Mouse (Mus musculus) liver, adult 2 months (tissue): ENCODE data around the gene Use1. TPM values are rescaled to one million over a fixed set of nuclear protein-coding genes. Genes with fewer than 3 reads are reported as not detected.

Experiments
- DNase-seq: peaks from one replicate; pipeline ENCODE4 v3.0.0-alpha.2; 2011; ENCODE audit warnings: low read depth, low spot score; ENCODE audit errors: extremely low read depth
- H3K27ac ChIP-seq: fragments of 200-500 bp; replicated peaks from 2 replicates; pipeline ENCODE4 v1.5.1; 2012; ENCODE audit warnings: low read depth, mild to moderate bottlenecking, control low read depth, inconsistent platforms, low read length; ENCODE audit not compliant: insufficient read depth
- H3K27me3 ChIP-seq: fragments of 200-500 bp; 2 replicates; pipeline ENCODE4 v1.6.1; 2012; ENCODE audit warnings: mild to moderate bottlenecking, moderate library complexity, low read length, inconsistent platforms; ENCODE audit not compliant: control insufficient read depth, insufficient read depth
- H3K36me3 ChIP-seq: fragments of 200-500 bp; 2 replicates; pipeline ENCODE4 v1.6.1; 2012; ENCODE audit warnings: low read length, inconsistent platforms; ENCODE audit not compliant: control insufficient read depth, insufficient read depth
- H3K4me1 ChIP-seq: fragments of 200-500 bp; 2 replicates; pipeline ENCODE4 v1.6.1; 2011; ENCODE audit warnings: low read length; ENCODE audit not compliant: control insufficient read depth, insufficient read depth
- H3K4me3 ChIP-seq: fragments of 200-500 bp; 2 replicates; pipeline ENCODE4 v1.5.1; 2011; ENCODE audit warnings: low read depth, mild to moderate bottlenecking, control low read depth, low read length, moderate library complexity; ENCODE audit not compliant: insufficient read depth
- H3K79me2 ChIP-seq: fragments of 200-500 bp; 2 replicates; pipeline ENCODE4 v1.6.1; 2012; ENCODE audit warnings: inconsistent platforms, mild to moderate bottlenecking, low read length, moderate library complexity; ENCODE audit not compliant: control insufficient read depth, insufficient read depth
- H3K9ac ChIP-seq: fragments of 200-500 bp; 2 replicates; pipeline ENCODE4 v1.6.1; 2012; ENCODE audit warnings: low read depth, mild to moderate bottlenecking, control low read depth, inconsistent platforms, low read length
- CTCF ChIP-seq: fragments of 200-500 bp; IDR thresholded peaks from 2 replicates; pipeline ENCODE4 v1.5.1; 2011; ENCODE audit warnings: low read depth, low read length, control low read depth
- POLR2A ChIP-seq: fragments of 200-500 bp; IDR thresholded peaks from 2 replicates; pipeline ENCODE4 v1.6.1; 2011; ENCODE audit warnings: low read length, control low read depth; ENCODE audit not compliant: insufficient read depth; ENCODE audit errors: extremely low read depth
- WGBS: fragments of 180-500 bp; shearing (Covaris S2); methylation state at CpG from one replicate; pipeline ENCODE4 v1.1.7; 2018; 5-methylcytosine and 5-hydroxymethylcytosine counted together
- polyA plus RNA-seq: library from polyadenylated mRNA; depleted of rRNA; stranded (reverse); fragments of >200 nt; gene quantifications from 2 replicates; pipeline ENCODE4 v1.2.3, GENCODE M21; 2012
- total RNA-seq: library from RNA; depleted of rRNA; stranded (reverse); fragments of >200 nt; gene quantifications from 2 replicates; pipeline ENCODE4 v1.2.3, GENCODE M21; 2014

Use1 gene
- total and polyA plus RNA-seq, 2 experiments: 69.9 to 82.2 TPM

GRCm38 (mm10) chr8:71368366-71368765 lies 1.7 kb downstream of the Use1 start:
- H3K9ac ChIP-seq: no peak overlapping the region
- TF ChIP-seq CTCF: no peak
- peaks cover 12% of the 10 kb centered on the region for H3K4me1 ChIP-seq
- no peaks in the 10 kb centered on the region for H3K27me3 ChIP-seq
- no peak overlapping the region for H3K27ac ChIP-seq
- no peaks in the 10 kb centered on the region for H3K36me3 ChIP-seq
- DNase-seq: no peak
- no peak overlapping the region for H3K4me3 ChIP-seq
- peaks cover 3% of the 10 kb centered on the region; the same call in 1 of the 2 replicates for H3K79me2 ChIP-seq

GRCm38 (mm10) chr8:71369040-71369718 lies 2.5 kb downstream of the Use1 start:
- no peak overlapping the region for H3K9ac ChIP-seq
- DNase-seq: no peak
- peaks cover 12% of the 10 kb centered on the region for H3K4me1 ChIP-seq
- H3K79me2 ChIP-seq: peaks cover 3% of the 10 kb centered on the region; the same call in 1 of the 2 replicates
- 94% methylated on average over 10 of the region's 10 CpGs for WGBS
- H3K36me3 ChIP-seq: peaks cover 3% of the 10 kb centered on the region; the same call in 1 of the 2 replicates
- H3K4me3 ChIP-seq: no peak overlapping the region
- TF ChIP-seq CTCF (no peak), POLR2A (no peak)
- no peaks in the 10 kb centered on the region for H3K27me3 ChIP-seq
- H3K27ac ChIP-seq: no peak overlapping the region

DNA sequence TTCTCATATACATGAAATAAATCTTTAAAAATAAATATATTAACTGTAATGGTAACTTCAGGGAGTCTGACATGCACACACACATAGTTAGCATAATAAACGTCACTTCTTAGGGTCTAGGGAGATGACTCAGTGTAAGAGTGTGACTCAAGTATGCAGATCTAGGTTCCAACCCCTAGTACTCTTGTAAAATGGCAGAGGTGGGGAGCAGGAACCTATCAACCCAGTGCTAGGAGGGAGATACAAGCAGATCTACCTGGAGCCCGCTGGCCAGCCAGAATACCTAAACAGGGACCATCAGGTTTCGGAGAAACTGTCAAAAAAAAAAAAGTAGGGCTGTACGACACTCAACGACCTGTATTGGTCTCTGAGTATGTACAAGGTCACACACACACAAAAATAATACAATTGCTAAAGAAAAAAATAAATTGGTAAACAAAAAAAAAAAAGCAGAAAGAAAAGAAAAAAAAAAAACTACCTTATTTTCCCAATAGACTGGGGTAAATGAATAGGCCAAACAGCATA lies 4.1 kb downstream of the Use1 start:
- Histone ChIP-seq H3K4me1 (peaks cover 21% of the 10 kb centered on the region), H3K36me3 (peaks cover 11% of the 10 kb centered on the region; the same call in 1 of the 2 replicates), H3K27me3 (no peaks in the 10 kb centered on the region), H3K4me3 (no peak overlapping the region), H3K79me2 (peaks cover 6% of the 10 kb centered on the region; the same call in 1 of the 2 replicates), H3K27ac (peak overlapping the region; percentile 38), H3K9ac (0 out of 2 replicates have a peak overlapping the region, but pooled peaks have one; percentile 13)
- WGBS: 14% methylated on average over 5 of the region's 5 CpGs
- no peak for TF ChIP-seq CTCF
- TF ChIP-seq POLR2A: no peak
- DNase-seq: no peak

- Histone ChIP-seq H3K79me2 (peaks cover 12% of the 10 kb centered on the region), H3K36me3 (peaks cover 11% of the 10 kb centered on the region; the same call in 1 of the 2 replicates), H3K4me1 (peaks cover 24% of the 10 kb centered on the region), H3K4me3 (peak within 1 kb of the TSS; percentile 83), H3K27ac (peak within 1 kb of the TSS; percentile 95), H3K9ac (peak within 1 kb of the TSS; percentile 91), H3K27me3 (no peaks in the 10 kb centered on the region)
- DNase-seq: peak; percentile 89
- under 1% methylated on average over 68 of the region's 68 CpGs for WGBS
- peak; percentile 72; the same call in 1 of the 2 replicates for TF ChIP-seq POLR2A
- peak; percentile 94 for TF ChIP-seq CTCF
These were observed 4.7 kb downstream of the Use1 start, which contains the start of gene Ocel1 for GRCm38 (mm10) chr8:71371236-71371848. Gene Ocel1, plus strand, starts transcription at chr8:71371298.

DNA sequence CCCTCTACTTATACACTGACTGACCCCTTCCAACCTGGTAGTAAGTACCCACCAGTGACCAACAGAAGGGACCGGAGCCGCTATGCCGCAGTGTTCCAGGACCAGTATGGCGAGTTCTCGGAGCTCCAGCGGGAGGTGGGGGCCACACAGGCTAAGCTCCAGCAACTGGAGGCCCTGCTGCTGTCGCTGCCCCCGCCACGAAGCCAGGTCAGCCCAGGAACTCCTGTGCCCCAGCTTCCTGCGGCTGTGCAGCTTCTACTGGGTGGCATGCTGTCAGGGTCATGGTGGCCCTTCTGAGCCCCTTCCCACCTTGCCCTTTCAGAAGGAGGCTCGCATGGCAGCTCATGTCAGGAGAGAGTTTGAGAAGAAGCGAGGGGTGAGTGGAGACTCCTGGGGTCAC lies 5.8 kb downstream of the Use1 start:
- Histone ChIP-seq H3K4me3 (no peak overlapping the region), H3K79me2 (peaks cover 12% of the 10 kb centered on the region), H3K9ac (peak overlapping the region; percentile 18; the same call in 1 of the 2 replicates), H3K36me3 (peaks cover 11% of the 10 kb centered on the region), H3K4me1 (peaks cover 33% of the 10 kb centered on the region), H3K27ac (no peak overlapping the region), H3K27me3 (no peaks in the 10 kb centered on the region)
- WGBS: 87% methylated on average over 12 of the region's 12 CpGs
- no peak for DNase-seq
- no peak for TF ChIP-seq POLR2A
- no peak for TF ChIP-seq CTCF

- H3K27me3 ChIP-seq: no peaks in the 10 kb centered on the region
- no peak overlapping the region for H3K4me3 ChIP-seq
- no peak overlapping the region for H3K27ac ChIP-seq
- peaks cover 30% of the 10 kb centered on the region for H3K4me1 ChIP-seq
- WGBS: 86% methylated on average over 3 of the region's 3 CpGs
- no peak for TF ChIP-seq POLR2A
- no peak for TF ChIP-seq CTCF
- H3K36me3 ChIP-seq: peaks cover 13% of the 10 kb centered on the region
- peaks cover 9% of the 10 kb centered on the region for H3K79me2 ChIP-seq
- no peak overlapping the region for H3K9ac ChIP-seq
- DNase-seq: peak; percentile 11
These were observed 6.4 kb downstream of the Use1 start for GRCm38 (mm10) chr8:71373000-71373399.
